Mouse (Mus musculus): ENCODE results near the gene Rpa2.

DNA sequence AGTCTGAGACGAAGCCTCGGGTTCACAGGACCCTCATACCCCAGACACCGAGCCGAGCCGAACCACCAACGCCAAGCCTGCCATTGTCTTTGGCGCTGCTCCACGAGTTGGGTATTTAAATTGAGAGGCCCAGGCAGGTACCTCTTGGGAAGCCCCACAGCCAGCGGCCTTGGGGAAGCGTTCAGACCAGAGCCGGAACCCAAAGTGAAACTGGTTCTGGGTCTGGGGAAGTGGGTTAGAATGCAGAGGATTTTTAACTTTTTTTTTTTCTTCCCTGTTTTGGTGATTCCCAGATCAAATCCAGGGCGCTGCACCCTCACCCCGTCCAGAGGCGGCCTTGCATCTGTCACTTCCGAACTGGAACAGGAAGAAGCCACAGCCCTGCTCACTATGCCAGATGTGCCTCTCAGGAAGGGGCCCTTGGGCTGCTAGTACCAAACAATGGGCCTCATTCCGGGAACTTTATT lies 34.1 kb downstream of the Rpa2 start:
- TF ChIP-seq CTCF (IDR thresholded peaks at IDR 0.05; ENCODE audit: insufficient read depth, low read depth, low read length) (no peak), POLR2A (IDR thresholded peaks at IDR 0.05; ENCODE audit: insufficient read depth, low read depth, low read length) (no peak)

All from olfactory bulb, adult 2 months (tissue).